Mouse (Mus musculus) gastrocnemius, postnatal 14 days (tissue): ENCODE results near the gene Tmeff1. TPM values are rescaled to one million over a fixed set of nuclear protein-coding genes. Genes with fewer than 3 reads are reported as not detected.

Experiments
- DNase-seq: peaks from one replicate; pipeline ENCODE4 v3.0.0; 2021; ENCODE audit warnings: mixed read lengths
- intact Hi-C: fragments of 180-260 bp; cut with DNase I; formaldehyde crosslinking; loops from one replicate; pipeline ENCODE4 v1.15.1; 2025; ENCODE audit warnings: low total_unique reads
- total RNA-seq, 2 experiments: library from RNA; stranded (reverse); gene quantifications; 2 replicates each; pipeline ENCODE4 v1.2.3; 2021

Gene Tmeff1
- total RNA-seq, 2 experiments from 2014 or later = 1.0 to 1.1 TPM

GRCm38 (mm10) chr4:48692736-48693292, 107.8 kb downstream of the Tmeff1 start:
- intact Hi-C loops = loop anchor here (10.0 kb wide), 2 partner anchors 82 to 632 kb away; no protein-coding TSS in a partner anchor
- no peak for DNase-seq

DNA sequence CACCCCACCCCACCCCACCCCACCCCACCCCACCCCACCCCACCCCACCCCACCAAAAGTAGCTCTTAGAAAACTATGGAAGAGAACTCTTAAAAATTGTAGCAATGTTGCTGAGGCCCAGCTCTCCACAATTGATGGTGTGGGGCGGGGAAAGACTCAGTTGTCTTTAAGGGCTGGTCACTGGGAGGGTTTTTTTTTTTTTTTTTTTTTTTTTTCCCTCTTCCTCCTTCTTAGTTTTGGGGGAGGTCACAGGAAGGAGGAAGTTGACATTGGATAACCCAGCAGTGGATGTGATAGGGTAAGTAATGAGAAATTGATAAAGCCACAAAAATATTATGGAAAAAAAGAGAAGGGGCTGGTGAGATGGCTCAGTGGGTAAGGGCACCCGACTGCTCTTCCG, 111.7 kb downstream of the Tmeff1 start:
- DNase-seq = no peak
- intact Hi-C loops = loop anchor here (10.0 kb wide), 2 partner anchors 78 to 628 kb away; no protein-coding TSS in a partner anchor

DNA sequence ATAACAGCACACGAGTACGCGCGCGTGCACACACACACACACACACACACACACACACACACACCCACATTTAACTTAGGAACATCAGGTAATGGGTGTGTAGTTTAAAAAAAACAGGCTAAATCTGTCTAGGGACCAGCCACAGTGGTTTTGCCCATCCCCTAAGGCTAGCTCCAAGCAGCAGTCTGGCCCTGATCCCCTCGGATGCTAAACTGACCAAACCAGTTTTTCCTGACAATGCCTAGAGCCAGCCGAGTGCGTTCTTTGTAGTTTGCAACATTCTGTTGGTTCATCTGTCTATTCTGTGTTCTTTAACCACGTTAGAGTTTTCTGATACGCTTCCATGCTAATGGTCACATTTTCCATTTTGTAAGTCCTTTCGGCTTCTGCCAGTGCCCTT, 112.3 kb downstream of the Tmeff1 start:
- DNase-seq = no peak
- intact Hi-C loops = loop anchor here (10.0 kb wide), 2 partner anchors 77 to 627 kb away; no protein-coding TSS in a partner anchor

Other genes starting within 250 kb of the Tmeff1 start
- 10 to 100 TPM in 1 of 2 experiments, 1 to 10 TPM in 1; 9.8 to 10.2 TPM for gene Tex10, start 111.7 kb upstream of the Tmeff1 start, total RNA-seq
- 10 to 100 TPM; 12.7 to 17.8 TPM for gene Msantd3, start 45.2 kb upstream of the Tmeff1 start, total RNA-seq
- gene Cavin4, start 78.3 kb downstream of the Tmeff1 start, total RNA-seq = 100 to 1,000 TPM; 138 to 167 TPM